Mouse (Mus musculus): ENCODE data around the gene Cyp4x1.

Cyp4x1 gene

DNA sequence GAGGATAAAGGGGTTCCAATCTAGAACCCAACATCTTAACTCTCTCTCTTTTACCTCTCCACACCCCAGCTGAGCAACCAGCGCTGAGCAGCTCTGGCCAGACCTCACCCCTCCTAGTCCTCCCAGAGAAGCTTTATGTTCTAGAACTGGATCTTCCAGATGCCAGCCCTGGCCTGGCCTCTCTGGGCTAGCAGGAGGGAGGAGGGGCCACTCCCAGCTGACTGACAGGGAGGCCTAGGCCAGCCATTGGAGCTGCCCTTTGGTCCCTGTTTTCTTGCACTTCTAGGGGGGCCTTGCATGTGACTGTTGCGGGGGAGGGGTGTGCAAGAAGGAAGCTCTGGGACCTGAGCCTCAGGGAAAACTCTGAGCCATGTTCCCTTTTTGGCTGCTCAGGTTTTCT is 43.5 kb downstream of the Cyp4x1 start:
- DNase-seq (ENCODE audit: low spot score in 2 of 2), result no peak

DNA sequence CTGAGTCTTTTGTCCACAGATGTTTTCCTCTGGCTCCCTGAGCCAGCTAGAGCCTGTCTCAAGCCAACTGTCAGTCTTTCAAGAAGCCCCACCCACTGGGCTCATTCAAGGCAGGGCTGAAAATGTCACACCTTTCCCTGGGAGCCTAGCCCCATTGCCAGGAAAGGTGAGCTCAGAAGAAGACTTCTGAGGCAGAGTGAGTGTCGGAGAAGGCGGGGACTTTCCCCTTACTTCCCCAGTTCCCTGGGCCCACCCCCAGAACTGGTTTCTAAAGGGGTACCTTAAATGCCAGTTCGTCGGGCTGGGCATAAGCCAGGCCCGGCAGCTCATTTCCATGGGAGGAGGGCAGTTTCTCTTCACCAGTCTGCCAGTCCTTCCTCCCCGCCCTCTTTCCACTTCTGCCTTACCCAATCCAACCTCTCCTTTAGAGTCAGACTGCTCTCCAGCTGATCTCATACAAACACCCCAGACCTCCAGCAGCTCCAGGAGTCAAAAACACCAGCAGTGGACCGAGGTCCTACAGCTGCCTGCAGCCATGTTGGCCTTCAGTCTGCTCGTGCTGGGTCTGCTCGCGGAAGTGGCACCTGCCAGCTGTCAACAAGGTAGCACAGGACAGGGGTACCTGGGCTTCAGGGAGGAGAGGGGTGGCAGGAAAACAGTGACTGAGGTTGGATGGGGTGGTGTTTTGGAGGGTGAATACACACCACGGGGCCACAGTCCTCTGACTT is 45.3 kb downstream of the Cyp4x1 start, which contains the start of gene Pdzk1ip1:
TSS of gene Pdzk1ip1 (plus strand) at position 98 of the 728 bp plus-strand sequence.
- no peak for DNase-seq (ENCODE audit: low spot score in 2 of 2)

GRCm38 (mm10) chr4:115086763-115087415 is 47.2 kb downstream of the Cyp4x1 start:
- no peak for DNase-seq (ENCODE audit: low spot score in 2 of 2)

GRCm38 (mm10) chr4:115086257-115086656 is 47.8 kb downstream of the Cyp4x1 start:
- no peak for DNase-seq (ENCODE audit: low spot score in 2 of 2)

DNA sequence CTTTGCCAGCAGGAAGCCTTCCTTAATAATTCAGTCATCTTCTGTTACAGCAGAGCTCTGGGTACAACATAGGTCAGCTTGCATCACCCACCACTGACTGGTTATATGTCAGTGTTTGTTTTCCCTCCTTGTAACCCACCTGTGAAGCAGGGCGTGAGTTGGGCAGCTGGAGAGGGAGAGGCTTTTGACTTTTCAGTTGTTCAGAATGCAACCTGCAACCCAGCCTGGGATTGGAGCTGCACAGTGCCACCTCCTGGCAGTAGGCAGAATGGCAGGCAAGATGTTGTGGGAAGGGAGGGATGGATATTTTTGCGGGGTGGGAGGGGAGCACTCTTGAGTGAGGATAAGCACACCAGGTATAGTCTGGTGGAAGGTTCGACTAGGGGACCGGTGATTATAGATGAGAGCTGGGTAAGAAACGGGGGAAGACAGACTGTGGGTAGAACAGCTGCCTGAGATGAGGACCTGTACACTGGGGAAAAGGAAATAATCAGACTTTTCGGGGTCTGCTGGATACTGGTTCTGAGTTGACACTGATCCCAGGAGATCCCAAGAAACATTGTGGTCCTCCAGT is 48.5 kb downstream of the Cyp4x1 start:
- DNase-seq (ENCODE audit: low spot score in 2 of 2), result peak in 1 of 2 experiments; percentile 54

DNA sequence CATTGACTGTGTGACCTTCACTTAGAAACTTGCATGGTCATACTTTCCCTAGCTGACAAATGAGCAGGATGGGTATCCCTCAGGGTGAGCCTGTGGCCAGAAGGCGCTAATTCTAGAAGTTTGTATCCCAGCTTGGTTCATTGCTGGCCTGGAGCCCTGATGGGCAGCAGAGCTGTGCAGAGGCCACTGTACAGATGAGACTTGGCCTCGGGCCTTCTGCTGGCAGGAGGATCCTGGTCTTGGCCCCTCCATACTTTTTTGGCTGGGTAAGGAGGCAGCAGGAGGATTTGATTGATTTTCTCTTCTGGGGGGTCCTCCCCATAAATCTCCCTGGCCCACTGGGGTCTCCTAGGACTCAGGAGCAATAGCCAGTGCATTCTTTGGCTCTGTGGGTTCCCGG is 51.0 kb downstream of the Cyp4x1 start:
- DNase-seq (ENCODE audit: low spot score in 2 of 2), result no peak

DNA sequence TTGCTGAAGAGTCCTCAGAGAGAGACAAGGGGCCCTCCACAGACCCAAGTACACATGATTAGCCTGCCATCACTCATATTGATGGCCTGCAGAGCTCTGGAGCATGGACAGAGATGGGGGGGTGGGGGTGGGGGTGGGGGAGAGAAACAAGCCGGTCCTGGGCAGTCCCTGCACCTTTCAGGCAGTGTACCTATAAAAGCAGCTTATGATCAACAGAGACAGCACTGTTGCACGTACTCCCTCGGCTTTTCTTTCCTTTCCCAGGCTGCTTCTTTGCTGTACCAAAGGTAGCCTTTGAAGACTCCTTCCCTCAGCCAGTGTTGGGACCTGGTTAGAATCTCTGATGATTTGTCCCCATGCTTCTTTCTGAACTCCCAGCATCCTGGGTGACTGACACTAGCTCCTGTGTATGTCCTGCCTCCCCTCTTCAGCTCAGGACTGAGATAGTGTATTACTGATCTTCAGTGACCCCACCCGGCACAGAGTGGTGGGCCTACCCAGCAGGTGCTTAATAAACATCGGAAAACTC is 54.2 kb downstream of the Cyp4x1 start:
- no peak for DNase-seq (ENCODE audit: low spot score in 2 of 2)

- DNase-seq (ENCODE audit: low spot score in 2 of 2), result no peak
Measured at GRCm38 (mm10) chr4:115078892-115079820, 54.9 kb downstream of the Cyp4x1 start.

- DNase-seq (ENCODE audit: low spot score in 2 of 2), result peak; percentile 17 to 38
Measured at GRCm38 (mm10) chr4:115075204-115075915, 58.7 kb downstream of the Cyp4x1 start.

GRCm38 (mm10) chr4:115074789-115075188 is 59.3 kb downstream of the Cyp4x1 start:
- no peak for DNase-seq (ENCODE audit: low spot score in 2 of 2)

GRCm38 (mm10) chr4:115071668-115072067 is 62.4 kb downstream of the Cyp4x1 start:
- DNase-seq (ENCODE audit: low spot score in 2 of 2), result no peak

GRCm38 (mm10) chr4:115063518-115064239 is 70.4 kb downstream of the Cyp4x1 start:
- DNase-seq (ENCODE audit: low spot score in 2 of 2), result no peak

GRCm38 (mm10) chr4:115062875-115063517 is 71.1 kb downstream of the Cyp4x1 start:
- no peak for DNase-seq (ENCODE audit: low spot score in 2 of 2)

DNA sequence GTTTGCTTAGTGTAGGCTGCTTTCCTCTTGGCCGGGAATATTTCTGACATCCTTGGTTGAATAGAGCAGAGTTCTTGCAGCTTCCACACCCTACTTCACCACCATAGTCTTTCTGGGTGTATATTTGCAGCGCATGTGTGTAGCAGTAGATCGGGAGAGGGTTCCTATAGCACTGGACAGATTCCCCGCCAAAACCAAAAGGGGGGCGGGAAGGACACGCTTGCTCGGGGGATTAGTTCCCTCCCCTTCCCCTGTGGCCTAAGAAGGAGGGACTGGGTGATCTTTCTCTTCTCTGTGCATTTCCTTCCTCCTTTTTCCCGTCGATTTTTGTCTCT is 71.6 kb downstream of the Cyp4x1 start:
- no peak for DNase-seq (ENCODE audit: low spot score in 2 of 2)

GRCm38 (mm10) chr4:115060753-115061152 is 73.3 kb downstream of the Cyp4x1 start:
- DNase-seq (ENCODE audit: low spot score in 2 of 2), result no peak

GRCm38 (mm10) chr4:115059871-115060270 is 74.2 kb downstream of the Cyp4x1 start:
- no peak for DNase-seq (ENCODE audit: low spot score in 2 of 2)

DNA sequence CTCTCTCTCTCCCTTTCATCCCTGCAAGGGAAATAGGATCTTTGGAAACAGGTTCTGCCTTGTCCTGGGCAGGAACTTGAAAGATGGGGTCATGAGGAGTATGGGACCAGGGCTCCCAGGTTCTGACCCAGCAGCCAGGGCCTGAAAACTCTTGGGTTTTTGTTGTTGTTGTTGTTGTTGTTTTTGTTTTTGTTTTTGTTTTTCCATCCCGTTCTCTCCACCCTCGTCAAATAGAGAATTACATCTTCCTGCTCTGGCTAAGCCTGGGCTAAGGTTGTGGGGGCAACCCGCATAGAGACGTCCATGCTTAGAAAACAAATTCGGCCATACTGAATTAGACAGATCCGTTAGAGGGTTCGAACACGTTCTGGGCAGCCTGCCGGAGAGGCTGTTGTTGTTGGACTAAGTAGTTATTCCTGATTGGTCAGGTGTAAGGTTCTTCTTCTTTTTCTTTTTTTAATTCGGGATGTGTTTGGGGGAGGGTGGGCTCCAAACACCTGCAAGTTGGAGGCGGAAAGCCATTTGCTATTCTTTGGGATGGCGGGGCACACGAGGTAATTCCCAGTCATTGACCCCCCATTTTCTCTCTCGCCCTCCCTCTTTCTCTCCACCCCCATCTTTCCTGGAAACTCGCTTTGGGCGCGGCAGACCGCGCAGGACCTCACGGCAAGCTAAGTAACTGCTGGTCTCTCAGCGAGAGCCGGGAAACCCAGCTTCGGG is 75.0 kb downstream of the Cyp4x1 start:
- DNase-seq (ENCODE audit: low spot score in 2 of 2), result no peak

GRCm38 (mm10) chr4:115058317-115058761 is 75.7 kb downstream of the Cyp4x1 start:
- DNase-seq (ENCODE audit: low spot score in 2 of 2), result no peak

DNA sequence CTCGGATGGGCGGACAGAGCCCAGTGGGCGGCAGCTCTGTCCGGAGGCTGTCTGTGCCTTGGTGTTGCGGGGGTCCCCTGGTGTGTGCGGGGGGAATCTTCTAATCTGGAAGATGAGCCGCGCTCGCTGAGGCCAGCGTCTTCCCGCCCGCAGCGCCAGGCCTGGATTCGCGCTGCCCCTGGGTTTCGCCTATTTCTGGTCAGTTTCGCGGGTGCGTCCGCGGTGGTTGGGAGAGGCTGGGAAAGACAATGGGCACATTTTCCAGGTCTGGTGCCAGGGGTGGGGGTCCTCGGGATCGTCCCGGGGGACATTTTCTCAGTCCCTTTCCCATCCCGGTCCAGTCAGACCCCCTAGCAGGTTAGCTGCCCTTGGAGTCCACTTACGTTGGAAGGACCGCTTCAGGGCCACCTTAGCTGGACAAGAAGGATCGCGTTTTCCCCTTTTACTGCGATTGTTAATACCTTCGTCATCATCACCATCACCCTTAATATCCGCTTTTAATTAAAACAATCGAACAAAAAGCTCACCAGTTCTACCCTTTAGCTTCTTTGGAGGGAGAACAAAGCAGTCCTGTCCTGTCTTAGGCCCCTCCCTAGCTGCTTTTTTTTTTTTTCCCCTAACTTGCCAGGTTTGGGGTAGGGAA is 76.3 kb downstream of the Cyp4x1 start:
- DNase-seq (ENCODE audit: low spot score in 2 of 2), result no peak
